Mouse (Mus musculus) CH12.LX (cell line): ENCODE measurements around the gene Jak2.

Experiments
- CTCF ChIP-seq, 2 experiments: IDR thresholded peaks in 1 of 2; conservative IDR thresholded peaks in 1 of 2; 2 replicates each; pipeline ENCODE4 v1.5.1; 2011 to 2012; ENCODE audit warnings: low read depth in 2 of 2, low read length in 2 of 2, improper control_type of control experiment in 1 of 2, inconsistent platforms in 1 of 2, mild to moderate bottlenecking in 1 of 2, moderate library complexity in 1 of 2
- EP300 ChIP-seq: IDR thresholded peaks from 2 replicates; pipeline ENCODE4 v1.6.1; 2011; ENCODE audit warnings: low read length, improper control_type of control experiment
- HCFC1 ChIP-seq: IDR thresholded peaks from 2 replicates; pipeline ENCODE4 v1.6.1; 2012; ENCODE audit warnings: low read depth, mild to moderate bottlenecking, inconsistent platforms, low read length, improper control_type of control experiment
- MAX ChIP-seq: IDR thresholded peaks from 2 replicates; pipeline ENCODE4 v1.6.1; 2011; ENCODE audit warnings: low read length, improper control_type of control experiment
- MAZ ChIP-seq: IDR thresholded peaks from 2 replicates; pipeline ENCODE4 v1.6.1; 2012; ENCODE audit warnings: low read depth, mild to moderate bottlenecking, inconsistent platforms, low read length, improper control_type of control experiment, moderate library complexity
- POLR2A ChIP-seq: IDR thresholded peaks from 2 replicates; pipeline ENCODE4 v1.6.1; 2011; ENCODE audit warnings: low read depth, mild to moderate bottlenecking, improper control_type of control experiment, low read length
- RCOR1 ChIP-seq: conservative IDR thresholded peaks from 2 replicates; pipeline ENCODE4 v1.6.1; 2012; ENCODE audit warnings: low read depth, mild to moderate bottlenecking, inconsistent platforms, low read length, improper control_type of control experiment
- USF1 ChIP-seq: IDR thresholded peaks from 2 replicates; pipeline ENCODE4 v1.6.1; 2014; ENCODE audit warnings: low read depth, mild to moderate bottlenecking, inconsistent platforms, low read length, improper control_type of control experiment

GRCm38 (mm10) chr19:29308832-29309231, 57.2 kb downstream of the Jak2 start:
- no peak for TF ChIP-seq POLR2A
- TF ChIP-seq RCOR1: no peak
- no peak for TF ChIP-seq EP300
- TF ChIP-seq CTCF (conservative IDR thresholded peaks at IDR 0.05 in 1 of 2, IDR thresholded peaks at IDR 0.05 in 1 of 2; ENCODE audit: low read depth in 2 of 2, low read length in 2 of 2): peak in 1 of 2 experiments; percentile 22; a peak in 2 of 4 replicates
- TF ChIP-seq MAX: no peak
- TF ChIP-seq USF1: no peak
- no peak for TF ChIP-seq MAZ
- no peak for TF ChIP-seq HCFC1
